Mouse (Mus musculus): ENCODE results near the gene Pigq.

- TF ChIP-seq POLR2A (IDR thresholded peaks at IDR 0.05; ENCODE audit: low read depth, low read length) (no peak), CTCF (IDR thresholded peaks at IDR 0.05; ENCODE audit: extremely low read depth, insufficient read depth, insufficient read length, insufficient replicate concordance) (no peak)
Observed at GRCm38 (mm10) chr17:25957586-25958051, 12.9 kb upstream of the Pigq start.

Measured in spleen, adult 2 months (tissue).